Mouse (Mus musculus): ENCODE results near the gene Ipo4.
A peak's percentile ranks its signal among the peaks of the same experiment; 100 is the strongest.

The Ipo4 gene

DNA sequence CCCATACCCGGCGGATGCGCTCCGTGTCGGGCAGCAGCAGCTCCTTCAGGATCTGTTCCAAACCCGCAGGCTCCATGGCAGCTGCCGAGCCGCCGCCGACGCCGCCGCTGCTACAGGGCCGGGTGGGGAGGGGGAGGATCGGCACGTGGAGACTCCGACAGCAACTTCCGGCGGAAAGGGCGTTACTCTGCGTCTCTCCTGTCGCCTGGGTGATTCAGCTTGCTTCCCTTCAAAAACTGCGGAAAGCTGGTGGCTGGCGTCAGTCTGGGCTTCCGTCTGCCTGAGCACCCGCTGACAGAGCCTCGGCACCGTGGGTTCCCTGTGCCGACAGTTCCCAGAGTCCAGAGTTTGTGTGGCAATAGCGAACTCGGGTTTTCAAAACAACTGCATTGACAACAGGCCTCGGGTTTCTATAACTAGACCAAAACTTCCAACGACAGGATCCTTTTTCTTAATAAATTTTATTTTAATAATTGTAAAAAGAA lies at the start of gene Ipo4:
Gene Ipo4 (minus strand): TSS at position 435 of the 485 bp plus-strand sequence.
- peak; percentile 90 for DNase-seq (ENCODE audit: low read depth, low spot score)

DNA sequence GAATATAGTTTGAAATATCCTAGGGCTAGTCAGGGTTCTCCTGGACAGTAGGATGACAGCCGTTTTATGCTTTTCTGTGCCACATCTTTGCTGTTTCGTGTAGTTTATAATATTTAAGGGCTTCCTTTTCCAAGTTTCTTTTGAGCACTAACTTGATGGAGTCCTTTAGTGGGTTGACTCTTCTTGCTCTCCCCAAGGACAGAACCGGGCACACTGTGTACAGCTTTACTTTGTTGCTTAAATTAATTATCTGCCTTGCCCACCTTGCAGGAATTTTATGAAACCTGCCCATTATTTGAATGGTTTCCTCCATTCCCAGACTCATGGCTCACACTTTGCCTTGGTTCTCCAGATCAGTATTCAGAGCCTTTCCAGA lies 46.3 kb upstream of the Ipo4 start:
- DNase-seq (ENCODE audit: low read depth, low spot score): no peak

DNA sequence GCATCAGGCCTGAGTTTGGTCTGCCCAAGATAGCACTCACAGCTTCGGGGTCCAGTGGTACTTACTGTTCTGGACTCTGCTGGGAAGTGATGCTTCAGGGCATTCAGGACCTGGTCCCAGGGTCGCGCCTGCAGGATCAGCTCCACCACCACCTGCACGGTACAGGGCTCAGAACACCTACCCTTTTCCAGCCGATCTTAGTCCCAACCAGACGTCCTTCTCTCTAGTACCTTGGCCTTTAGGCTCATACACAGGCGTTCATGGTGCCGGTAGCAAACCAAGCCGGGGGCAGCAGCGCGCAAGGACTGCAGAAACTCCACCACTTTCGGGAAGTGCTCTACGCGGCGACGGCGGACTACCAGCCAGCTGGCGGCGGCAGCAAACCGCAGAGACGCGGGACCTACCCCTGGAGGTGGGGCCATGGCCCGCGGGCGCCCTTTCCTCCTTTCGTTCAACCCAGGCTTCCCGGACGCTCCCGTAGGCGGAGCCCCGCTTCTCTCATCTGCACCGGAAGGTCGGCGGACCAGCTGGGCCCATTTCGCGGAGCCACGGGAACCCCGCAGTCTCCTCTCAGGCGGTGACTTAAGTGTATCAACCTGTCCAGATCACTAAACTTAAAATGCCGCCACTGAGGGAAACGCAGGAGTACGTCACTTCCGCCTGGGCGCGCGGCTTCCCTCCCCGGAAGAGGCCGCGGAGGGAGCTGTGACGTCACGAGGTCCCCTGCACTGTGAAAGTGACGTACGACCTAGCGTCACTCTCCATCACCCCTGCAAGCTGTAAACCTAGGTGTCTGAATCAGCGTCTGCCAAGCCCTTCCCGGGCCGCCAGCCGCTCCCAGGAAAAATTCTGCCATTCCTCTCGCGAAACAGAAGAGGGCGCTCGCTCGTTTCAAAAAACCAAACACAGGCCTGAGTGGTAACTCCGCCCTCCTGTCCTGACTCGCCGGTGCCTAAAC lies 45.7 kb upstream of the Ipo4 start, which contains the start of gene Tinf2:
Gene Tinf2 (minus strand): TSS at position 661 of the 958 bp plus-strand sequence.
- peak; percentile 99 for DNase-seq (ENCODE audit: low read depth, low spot score)

DNA sequence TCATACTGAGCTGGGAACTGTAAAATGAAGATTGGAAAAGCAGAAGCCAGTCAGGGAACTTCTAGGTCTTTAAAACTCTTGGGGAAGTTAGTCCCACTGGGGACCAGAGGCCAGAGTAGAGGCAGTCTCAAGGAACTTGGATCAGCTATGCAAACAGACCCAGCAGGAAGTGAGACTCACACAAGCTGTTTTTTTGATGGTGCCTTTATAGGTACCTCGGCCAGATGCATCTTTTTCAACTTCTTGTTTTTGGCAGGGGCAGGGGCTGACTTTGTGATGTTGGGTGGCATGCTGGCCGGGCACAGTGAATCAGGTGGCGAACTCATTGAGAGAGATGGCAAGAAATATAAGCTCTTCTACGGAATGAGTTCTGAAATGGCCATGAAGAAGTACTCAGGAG lies 41.9 kb upstream of the Ipo4 start:
- no peak for DNase-seq (ENCODE audit: low read depth, low spot score)

DNA sequence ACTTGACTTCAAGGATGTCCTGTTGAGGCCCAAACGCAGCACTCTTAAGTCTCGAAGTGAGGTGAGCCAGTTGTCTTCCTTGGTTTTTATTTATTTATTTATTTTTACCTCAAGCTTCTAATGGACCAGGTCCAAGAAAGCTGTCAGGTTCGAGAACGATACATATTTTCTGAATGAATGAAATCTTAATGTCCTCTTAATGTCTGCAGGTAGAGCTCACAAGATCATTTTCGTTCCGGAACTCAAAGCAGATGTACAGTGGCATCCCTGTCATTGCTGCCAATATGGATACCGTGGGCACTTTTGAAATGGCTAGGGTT lies 36.9 kb upstream of the Ipo4 start:
- no peak for DNase-seq (ENCODE audit: low read depth, low spot score)

DNA sequence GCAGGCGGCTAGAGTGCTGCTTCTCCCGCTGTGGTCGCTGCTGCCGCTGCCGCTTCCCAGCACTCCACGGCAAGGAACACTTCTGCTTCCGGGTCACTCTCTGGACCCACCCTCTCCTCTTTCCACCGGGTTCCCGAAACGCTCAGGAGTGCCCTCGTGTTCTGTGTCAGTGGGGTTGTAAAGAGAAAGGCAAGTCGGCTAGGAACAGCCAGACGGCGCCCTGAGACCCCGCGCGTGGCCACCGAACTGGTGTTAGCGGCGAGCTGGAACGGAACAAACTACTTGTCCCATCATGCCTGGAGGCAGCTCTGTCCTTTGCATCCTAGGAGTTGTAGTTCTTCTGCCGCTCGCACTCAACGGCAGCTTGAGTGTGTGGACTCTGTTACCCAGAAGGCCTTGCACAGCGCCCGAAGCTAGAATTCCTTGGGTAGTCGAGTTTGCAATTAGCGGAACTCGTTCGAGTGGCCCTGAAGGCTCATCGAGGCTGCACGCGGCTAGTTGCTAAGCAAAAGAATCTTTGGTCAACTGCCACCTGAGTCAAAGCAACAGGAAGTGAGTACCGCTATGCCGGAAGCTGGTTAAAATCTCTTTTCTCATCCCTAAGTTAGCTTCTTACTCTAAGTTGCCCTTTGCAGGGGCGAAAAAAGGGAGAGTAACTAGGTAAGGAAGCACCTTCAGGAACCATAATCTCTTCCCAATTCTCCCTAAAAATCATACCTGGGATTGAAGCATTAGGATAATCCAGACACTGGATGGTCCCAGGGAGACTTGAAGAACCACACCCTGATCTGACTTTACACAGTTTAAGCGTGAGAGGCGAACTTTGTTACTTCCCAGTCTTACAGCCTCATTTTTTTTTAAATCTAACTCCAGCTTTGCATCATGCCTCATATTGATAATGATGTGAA lies 36.3 kb upstream of the Ipo4 start, which contains the start of the genes Gmpr2 and Nedd8:
Gene Gmpr2 (plus strand): TSS at position 109 of the 908 bp plus-strand sequence.
Gene Nedd8 (minus strand): TSS at position 292 of the 908 bp plus-strand sequence.
- peak; percentile 99 for DNase-seq (ENCODE audit: low read depth, low spot score)

DNA sequence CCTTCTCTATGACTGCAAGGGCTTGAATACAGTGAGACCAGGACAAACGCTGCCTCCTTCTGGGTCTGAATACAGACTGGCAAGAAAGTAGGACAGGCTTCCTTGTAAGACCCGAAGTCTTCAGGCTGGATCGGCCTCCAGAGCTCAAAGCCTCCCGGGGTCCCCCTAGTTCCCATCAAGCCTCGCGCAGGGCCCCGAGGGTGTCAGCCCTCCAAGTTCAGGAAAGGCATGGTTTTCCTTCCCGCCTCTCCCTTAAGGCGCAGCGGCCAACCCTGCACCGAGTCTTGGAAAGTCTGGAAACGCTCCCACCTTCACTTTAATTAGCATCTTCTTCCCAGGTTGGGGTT lies 35.7 kb upstream of the Ipo4 start:
- DNase-seq (ENCODE audit: low read depth, low spot score): no peak

DNA sequence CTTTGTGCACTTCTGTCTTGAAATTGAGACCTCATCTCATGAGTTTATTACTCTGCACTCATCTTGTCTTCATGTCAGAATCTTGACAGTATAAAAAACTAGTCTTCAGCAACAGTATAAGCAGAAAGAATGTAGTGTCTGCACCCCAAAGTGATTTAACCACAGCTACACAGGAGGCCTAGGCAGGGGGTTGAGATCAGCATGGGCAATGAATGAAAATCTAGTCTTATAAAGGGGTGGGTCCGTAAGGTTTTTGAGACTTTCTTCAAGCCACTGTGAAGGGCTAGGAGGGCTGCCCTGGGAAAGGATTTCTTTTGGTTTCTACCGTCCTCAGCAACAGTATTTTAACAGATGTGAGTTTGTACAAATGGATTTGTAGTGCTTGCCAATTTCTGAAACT lies 24.9 kb upstream of the Ipo4 start:
- DNase-seq (ENCODE audit: low read depth, low spot score): no peak

DNA sequence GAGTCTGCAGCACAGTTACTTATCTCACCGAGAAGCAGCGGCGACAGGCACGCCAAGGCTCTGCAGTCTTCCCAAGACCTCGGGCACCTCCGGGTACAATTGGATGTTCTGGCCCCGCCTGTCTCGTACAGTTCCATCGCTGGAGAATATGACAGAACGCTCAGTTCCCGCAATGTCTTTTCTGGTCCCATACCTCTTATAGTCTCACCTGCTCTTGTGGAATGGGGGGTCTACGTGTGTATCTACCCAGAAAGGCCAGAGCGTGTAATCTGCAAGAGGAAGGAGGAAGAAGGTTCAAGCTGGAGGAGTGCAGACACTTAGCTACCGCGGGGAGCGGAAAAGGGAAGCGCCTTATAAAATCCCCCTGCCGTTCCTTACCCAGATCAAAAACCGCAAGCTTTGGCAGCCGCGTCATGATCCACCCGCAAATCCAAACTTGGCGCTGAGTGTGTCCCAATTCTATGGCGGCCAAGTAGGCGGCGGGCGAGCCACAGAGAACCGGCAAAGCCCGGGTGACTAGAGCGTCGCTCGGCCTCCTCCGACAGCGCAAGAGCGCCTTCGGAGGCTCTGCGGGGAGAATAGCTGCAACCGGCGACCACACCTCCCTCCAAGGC lies 24.3 kb upstream of the Ipo4 start, which contains the start of gene Mdp1:
Gene Mdp1 (minus strand): TSS at position 549 of the 614 bp plus-strand sequence.
- DNase-seq (ENCODE audit: low read depth, low spot score): peak; percentile 88

DNA sequence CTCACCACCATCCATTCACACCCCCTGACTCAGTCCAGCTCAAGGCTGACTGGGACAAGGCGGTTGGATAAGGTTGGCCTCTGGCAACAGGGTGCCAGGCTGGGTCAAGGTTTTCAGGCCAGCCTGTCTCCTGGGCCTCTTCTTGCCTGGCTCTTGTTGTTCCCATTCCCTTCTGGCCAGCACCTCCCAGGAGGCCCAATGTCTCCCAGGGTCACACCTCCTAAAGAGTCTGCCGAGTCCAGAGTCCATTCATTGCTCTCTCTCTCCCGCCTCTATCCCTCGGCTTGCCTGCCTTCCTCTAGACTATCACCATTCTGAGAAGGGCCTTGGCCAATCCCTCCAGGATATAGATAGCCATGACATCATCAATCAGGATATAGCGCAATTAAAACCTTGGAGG lies 22.3 kb upstream of the Ipo4 start:
- DNase-seq (ENCODE audit: low read depth, low spot score): no peak

DNA sequence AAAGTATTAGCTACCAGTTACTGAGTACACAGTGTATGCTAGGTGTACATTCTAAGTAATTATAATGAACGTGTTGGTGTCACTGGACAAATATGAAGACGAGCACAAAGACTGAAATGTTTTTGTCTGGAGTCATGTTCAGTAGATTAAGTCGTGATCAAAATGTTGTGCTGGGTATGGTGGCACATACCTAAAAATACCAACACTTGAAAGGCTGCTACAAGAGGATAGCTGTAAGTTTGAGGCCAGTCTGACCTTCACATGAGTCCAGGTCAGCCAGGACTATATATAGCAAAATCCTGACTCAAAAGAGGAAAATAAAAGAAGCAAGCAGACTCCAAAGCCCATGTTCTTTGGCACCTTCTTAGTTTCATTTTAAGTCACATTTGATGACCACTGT lies 21.2 kb upstream of the Ipo4 start:
- no peak for DNase-seq (ENCODE audit: low read depth, low spot score)

DNA sequence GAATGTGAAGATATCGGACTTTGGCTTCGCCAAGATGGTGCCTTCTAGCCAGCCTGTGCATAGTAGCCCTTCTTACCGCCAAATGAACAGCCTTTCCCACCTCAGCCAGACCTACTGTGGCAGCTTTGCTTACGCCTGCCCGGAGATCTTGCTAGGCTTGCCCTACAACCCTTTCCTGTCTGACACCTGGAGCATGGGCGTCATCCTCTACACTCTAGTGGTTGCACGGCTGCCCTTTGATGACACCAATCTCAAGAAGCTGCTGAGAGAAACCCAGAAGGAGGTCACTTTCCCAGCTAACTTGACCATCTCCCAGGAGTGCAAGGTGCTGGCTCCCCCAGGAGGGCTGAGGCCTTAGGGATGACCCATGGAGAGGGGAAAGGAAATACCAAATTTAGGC lies 15.8 kb upstream of the Ipo4 start:
- no peak for DNase-seq (ENCODE audit: low read depth, low spot score)

DNA sequence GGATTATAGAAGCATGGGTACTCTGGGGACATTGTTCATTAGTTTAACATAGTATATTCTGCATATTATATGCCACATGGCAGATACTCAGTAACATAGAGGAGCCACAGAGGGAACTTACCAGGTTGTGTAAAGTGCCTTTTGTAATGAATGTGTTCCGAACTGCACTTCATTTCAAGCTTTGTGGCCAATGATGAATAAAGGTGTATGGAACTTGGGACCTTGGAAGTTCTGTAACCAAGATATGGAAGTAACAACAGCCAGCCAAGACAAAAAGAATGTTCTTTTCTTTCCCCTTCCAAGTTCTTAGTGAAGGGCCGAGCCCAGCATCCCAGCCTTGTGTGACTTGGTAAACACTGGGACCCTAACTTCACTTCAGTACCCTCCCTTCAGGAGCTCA lies 14.1 kb upstream of the Ipo4 start, which contains the start of gene Tssk4:
Gene Tssk4 (plus strand): TSS at position 301 of the 400 bp plus-strand sequence.
- DNase-seq (ENCODE audit: low read depth, low spot score): no peak

DNA sequence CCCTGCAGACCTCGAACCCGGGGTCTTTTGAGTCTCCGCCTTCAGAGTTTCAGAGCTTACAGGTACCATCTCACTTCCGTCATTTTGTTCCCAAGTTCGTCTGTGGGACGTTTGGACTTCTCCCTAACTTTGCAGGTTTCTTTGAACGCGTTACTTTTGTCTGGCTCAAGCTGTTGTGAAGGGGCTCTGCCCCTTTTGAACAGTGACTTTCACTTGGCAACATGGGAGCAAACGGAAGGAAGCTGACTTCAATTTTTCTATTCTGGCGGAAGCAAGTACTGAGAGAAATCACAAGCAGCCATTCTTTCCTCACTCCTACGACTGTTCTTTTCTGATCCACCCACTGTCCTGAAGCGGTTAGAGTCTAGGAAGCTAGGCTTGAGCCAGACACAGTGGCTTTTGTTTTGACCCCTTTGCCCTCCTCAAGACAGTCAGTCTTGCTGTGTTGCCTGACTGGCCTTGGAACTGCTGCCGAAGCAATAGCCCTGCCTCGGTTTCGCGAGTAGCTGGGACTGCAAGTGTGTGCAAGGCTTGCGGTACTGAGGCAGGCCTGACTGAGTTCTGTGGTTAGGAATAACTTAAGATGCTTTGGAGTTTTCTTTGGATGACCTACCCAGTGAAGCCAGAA lies 8.6 kb upstream of the Ipo4 start:
- no peak for DNase-seq (ENCODE audit: low read depth, low spot score)

DNA sequence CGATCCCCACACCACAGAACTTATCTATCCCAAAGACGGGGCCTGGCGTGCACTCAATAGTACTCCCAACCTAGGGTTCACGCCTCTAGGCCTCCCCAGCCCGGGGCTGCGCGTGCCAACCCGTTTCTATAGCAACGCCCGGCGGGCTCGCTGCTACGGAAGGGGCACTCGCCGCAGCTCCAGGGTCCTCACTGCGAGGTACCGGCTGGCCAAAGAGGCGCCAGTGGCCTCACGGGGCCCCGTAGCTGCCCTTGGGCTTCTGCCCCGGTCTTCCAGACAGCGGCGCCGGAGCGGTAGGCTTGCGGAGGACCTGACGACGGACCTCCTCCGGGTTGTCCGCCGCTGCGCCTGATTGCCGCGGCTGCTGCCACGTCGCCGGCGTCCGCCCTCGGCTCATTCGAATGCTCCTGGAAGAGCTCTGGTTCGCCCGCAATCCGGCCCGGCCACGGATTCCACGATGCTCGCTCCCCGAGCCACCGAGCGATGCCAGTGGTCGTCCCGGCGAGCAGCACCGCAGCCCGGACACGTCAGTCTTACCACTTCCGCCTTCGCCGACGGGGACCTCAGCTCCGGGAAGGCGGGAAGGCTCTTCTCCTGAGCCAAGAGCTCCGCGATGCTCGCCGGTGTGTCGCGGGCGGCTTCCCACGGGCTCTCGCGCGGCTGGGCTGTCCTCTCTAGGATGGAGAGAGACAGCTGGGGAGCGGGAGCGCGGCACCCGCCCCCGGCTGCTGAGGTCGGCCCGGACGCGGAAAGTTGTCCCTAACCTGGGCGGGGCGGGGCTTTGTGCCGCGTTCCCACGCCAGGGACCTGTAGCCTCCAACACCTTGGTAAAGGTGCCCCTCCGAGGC lies 7.5 kb upstream of the Ipo4 start, which contains the start of gene Tm9sf1:
Gene Tm9sf1 (minus strand): TSS at position 747 of the 848 bp plus-strand sequence.
- DNase-seq (ENCODE audit: low read depth, low spot score): peak; percentile 66

DNA sequence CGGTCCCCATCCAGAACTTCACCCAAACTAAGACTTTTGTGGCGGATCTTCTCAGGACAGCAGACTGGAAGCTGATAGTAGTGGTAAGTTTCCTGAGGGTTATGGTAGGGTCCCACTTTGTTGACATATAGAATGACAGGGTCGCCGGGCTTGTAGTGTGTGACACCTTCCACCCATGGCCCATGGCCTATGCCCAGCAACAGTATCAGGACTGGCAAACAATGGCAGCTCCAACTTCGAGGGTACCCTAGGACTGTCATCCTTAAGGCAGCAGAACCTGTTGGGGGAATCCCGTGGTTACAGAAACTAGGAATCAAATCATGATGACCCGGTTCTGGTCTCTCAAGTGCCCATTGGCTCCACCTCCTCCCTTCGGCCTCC lies 6.9 kb upstream of the Ipo4 start:
- DNase-seq (ENCODE audit: low read depth, low spot score): no peak

DNA sequence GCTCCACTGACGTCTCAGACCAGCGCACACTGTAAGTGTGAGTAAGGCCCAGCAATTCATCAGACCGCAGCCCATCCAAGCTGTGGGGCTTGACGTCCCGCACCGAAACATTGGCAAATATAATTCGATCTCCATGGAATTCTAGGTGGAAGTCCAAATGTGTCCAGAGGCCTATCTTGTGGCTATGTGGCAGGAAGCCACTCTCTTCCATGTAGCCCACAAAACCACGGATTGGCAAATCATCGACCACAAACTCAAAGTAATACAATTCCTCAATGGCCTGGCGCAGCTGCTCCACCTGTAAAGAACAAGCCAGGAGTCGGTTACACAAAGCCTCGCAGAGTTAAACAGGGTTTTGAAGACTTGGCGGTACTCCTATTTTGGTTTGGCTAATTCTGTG lies 5.5 kb upstream of the Ipo4 start:
- DNase-seq (ENCODE audit: low read depth, low spot score): no peak

DNA sequence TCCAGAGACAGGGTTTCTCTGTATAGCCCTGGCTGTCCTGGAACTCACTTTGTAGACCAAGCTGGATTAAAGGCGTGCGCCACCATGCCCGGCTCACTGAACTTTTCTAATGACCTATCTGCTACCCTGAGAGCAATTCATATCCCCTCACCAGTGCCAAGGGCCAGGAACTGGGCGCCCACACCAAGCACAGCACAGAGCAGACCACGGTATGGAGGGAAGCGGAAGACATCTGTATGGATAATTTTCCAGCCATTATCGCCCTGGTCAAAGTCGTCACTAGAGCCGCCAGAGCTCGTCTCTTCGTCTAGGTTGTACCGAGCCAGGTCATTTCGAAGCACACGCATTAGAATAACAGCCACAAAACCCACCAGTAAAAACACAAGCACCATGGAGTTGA lies 5.1 kb upstream of the Ipo4 start:
- DNase-seq (ENCODE audit: low read depth, low spot score): no peak

DNA sequence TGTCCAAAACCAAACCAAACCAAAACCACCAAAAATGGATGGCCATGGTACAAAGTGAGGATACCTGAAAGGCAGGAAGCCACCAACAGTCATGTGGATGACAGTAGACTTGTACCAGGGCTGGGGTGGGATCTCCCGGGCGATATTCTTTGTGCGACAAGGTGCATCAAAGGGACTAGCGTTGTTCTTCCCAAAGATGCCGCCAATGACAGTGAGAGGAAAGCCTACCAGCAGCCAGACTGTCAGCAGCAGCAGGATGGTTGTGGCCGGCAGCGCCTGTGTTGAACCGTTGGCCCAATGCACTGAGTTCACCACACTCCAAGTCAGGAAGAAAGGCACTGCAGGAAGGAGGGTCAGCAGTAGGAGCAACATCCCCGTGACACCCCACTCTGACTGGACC lies 2.0 kb upstream of the Ipo4 start, which contains the start of gene Gm49378:
Gene Gm49378 (minus strand): TSS at position 101 of the 400 bp plus-strand sequence.
- no peak for DNase-seq (ENCODE audit: low read depth, low spot score)

DNA sequence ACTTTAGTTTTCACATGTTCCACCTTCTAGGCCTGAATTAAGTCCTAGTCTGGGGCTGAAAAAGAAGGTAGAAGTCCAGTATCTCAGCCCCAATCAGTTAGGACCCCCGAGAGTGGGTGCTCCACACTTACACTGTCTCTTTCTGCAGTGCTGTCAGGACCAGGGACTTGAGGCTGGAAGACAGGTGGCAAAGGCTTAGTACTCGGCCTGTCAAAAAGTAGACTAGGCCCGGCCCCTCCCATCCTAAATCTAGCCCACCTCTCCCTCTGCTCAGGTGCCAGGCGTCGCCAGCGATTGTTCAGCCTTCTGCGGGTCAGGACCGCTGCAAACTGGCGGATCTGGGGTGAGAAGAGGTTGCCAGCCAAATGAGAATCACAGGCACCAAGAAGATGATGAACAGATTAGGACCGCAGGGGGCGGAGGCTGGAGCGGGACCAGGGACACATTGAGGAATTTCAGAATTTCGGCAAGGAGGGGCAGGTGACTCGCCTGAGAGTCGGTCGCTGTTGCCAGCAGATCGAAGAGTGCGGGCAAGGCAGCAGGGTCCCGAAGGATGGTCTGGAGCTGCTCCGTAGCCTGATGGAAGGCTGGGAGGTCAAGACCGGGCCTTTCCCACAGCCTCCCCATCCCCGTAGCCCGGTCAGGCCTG lies 759 bp downstream of the Ipo4 start:
- DNase-seq (ENCODE audit: low read depth, low spot score): peak; percentile 25
